Mouse (Mus musculus) heart, postnatal 36 days (tissue): Measurements from ENCODE around the gene Tpm3. TPM values are rescaled to one million over a fixed set of nuclear protein-coding genes. Genes with fewer than 3 reads are reported as not detected.

Experiments
- DNase-seq, 2 experiments: peaks; one replicate each; pipeline ENCODE4 v3.0.0; 2021 to 2022
- intact Hi-C: fragments of 180-260 bp; cut with DNase I; formaldehyde crosslinking; loops from one replicate; pipeline ENCODE4 v1.15.1; 2025
- microRNA-seq, 2 experiments: library from miRNA; unstranded; fragments of <30 nt; microRNA quantifications; one replicate each; pipeline ENCODE4 v1.2.0; 2021; ENCODE audit warnings: borderline number of aligned reads in 2 of 2
- total RNA-seq, 2 experiments: library from RNA; stranded (reverse); gene quantifications; 2 replicates each; pipeline ENCODE4 v1.2.3; 2021

Gene Tpm3
- total RNA-seq, 2 experiments from 2014 or later: 50.9 to 56.1 TPM

DNA sequence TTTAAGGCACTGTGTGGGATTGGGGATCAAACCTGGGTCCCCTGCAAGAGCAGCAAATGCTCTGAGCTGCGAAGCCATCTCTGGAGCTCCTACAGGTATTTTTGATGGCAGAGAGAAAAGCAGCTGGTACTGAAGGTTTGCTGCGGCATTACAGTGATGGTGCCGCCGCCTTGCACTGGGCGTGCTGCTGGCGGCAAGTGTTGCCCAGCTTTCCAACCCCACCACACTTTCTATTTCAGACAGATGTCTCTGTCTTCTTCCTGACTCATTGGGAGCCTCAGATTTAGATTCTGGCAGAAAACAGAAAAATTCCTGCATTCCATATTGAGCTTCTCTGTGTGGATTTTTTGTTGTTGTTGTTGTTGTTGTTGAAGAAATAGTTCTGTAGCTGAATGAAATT is 55.4 kb downstream of the Tpm3 start:
- intact Hi-C loops: no loop called here
- DNase-seq: no peak

- DNase-seq: no peak
- intact Hi-C loops: no loop called here
These were observed 60.3 kb downstream of the Tpm3 start for GRCm38 (mm10) chr3:90132745-90133144.

DNA sequence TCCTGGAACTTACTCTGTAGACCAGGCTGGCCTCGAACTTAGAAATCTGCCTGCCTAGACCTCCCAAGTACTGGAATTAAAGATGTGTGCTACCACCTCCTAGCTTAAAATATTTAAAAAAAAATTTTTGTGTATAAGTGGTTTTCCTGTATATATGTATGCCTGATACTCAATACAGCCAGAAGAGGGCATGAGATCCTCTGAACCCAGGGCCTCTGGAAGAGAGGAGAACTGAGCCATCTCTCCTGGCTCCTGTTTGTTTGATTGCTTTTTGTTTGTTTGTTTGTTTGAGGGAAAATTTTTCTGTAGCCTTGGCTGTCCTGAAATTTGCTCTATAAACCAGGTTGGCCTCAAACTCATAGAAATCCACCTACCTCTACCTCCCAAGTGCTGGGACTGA is 60.9 kb downstream of the Tpm3 start:
- intact Hi-C loops: no loop called here
- no peak for DNase-seq

GRCm38 (mm10) chr3:90134483-90134882 is 62.0 kb downstream of the Tpm3 start:
- intact Hi-C loops: no loop called here
- DNase-seq: no peak

- DNase-seq: no peak
These were observed 62.5 kb downstream of the Tpm3 start for GRCm38 (mm10) chr3:90134993-90135392.

DNA sequence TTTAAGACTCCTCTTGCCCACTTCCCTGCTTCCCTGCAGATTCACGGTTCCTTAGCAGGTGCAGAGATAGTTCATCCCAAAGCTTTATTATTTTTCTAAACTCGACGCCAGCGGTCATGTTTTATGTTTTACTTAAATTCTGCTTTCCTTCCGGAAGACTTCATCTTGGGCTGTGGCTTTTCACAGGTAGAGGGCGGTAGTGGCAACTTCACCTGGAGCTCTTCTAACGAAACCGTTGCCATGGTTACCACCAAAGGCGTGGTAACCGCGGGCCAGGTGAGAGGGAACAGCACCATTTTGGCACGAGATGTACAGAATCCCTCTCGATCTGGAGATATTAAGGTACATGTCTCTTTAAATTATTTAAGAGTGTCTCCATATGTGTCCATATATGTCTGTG is 64.2 kb downstream of the Tpm3 start:
- intact Hi-C loops: no loop called here
- DNase-seq: no peak

More at GRCm38 (mm10) chr3:90134993-90135392, 62.5 kb downstream of the Tpm3 start:
- intact Hi-C loops: no loop called here

- no peak for DNase-seq
- intact Hi-C loops: no loop called here
These were observed 65.2 kb downstream of the Tpm3 start for GRCm38 (mm10) chr3:90137606-90138005.

DNA sequence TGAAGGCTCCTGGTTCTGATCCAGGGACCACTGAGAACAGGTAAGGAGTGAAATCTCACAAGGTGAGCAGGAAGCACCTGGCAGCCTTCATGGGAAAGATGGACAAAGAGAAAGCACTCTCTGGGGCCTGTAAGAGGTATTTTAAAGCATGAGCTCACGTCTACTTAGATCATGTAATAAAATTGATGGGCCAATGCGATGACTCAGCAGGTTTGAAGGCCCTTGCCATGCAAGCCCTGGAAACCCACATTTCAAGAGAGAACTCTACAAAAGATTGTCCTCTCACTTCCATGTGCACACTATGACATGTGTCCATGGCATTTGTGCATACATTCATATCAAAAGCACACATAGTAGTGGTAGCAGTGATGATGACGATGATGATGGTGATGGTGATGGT is 67.5 kb downstream of the Tpm3 start:
- DNase-seq: no peak
- intact Hi-C loops: no loop called here

GRCm38 (mm10) chr3:90145461-90145860 is 73.0 kb downstream of the Tpm3 start:
- intact Hi-C loops: no loop called here
- DNase-seq: no peak

DNA sequence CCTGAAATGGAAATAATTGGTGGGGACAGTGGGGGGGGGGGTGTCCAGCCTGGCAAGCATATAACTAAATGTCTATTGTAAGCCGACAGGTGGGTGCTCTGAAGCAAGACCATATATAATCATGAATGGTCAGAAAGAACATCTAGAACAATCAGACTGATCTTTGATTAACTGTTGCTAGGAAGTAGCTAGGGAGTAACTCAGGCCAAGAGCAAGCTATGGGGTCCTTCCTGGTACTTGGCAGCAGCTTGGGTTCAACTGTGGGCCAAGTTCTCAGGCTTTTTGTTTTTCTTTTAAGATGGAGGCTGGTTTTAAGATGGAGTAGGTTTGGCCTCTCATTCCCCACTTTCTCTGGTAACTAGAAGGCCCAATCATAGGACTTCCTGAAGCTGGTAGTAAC is 74.2 kb downstream of the Tpm3 start:
- intact Hi-C loops: no loop called here
- DNase-seq: no peak

Small RNA genes within 50 kb of the gene (microRNA-seq; reads per million reads assigned to microRNA genes)
- 18.8 to 24.9 reads per million in 2 experiments for gene Mir190b

Other genes starting within 250 kb of the Tpm3 start
- gene She, start 241.3 kb upstream of the Tpm3 start, total RNA-seq: 10 to 100 TPM; 13.2 to 15.0 TPM
- 1 to 10 TPM; 4.3 to 7.5 TPM for gene Il6ra, start 159.5 kb upstream of the Tpm3 start, total RNA-seq
- 10 to 100 TPM; 21.8 to 24.1 TPM for gene Atp8b2, start 109.1 kb upstream of the Tpm3 start, total RNA-seq
- 10 to 100 TPM; 42.3 to 53.4 TPM for gene Hax1, start 73.9 kb upstream of the Tpm3 start, total RNA-seq
- gene 4933434E20Rik, start 21.0 kb upstream of the Tpm3 start, total RNA-seq: 10 to 100 TPM; 84.0 to 87.6 TPM
- 100 to 1,000 TPM; 101 to 121 TPM for gene Ubap2l, start 20.0 kb upstream of the Tpm3 start, total RNA-seq
- gene Nup210l, start 31.5 kb downstream of the Tpm3 start, total RNA-seq: under 1 TPM; 0.11 TPM
- 1,000 to 10,000 TPM; 1,069 to 1,145 TPM for gene Rps27, start 141.0 kb downstream of the Tpm3 start, total RNA-seq
- 1 to 10 TPM; 6.8 to 7.5 TPM for gene Rab13, start 141.0 kb downstream of the Tpm3 start, total RNA-seq
- 10 to 100 TPM; 43.8 to 48.9 TPM for gene Jtb, start 158.9 kb downstream of the Tpm3 start, total RNA-seq
- gene Creb3l4, start 170.9 kb downstream of the Tpm3 start, total RNA-seq: not detected
- gene Slc39a1, start 175.5 kb downstream of the Tpm3 start, total RNA-seq: 10 to 100 TPM; 82.5 to 90.4 TPM
- gene Crtc2, start 181.5 kb downstream of the Tpm3 start, total RNA-seq: 10 to 100 TPM; 18.2 to 20.8 TPM
- 10 to 100 TPM; 34.0 to 34.5 TPM for gene Dennd4b, start 192.5 kb downstream of the Tpm3 start, total RNA-seq
- gene Gatad2b, start 220.5 kb downstream of the Tpm3 start, total RNA-seq: 10 to 100 TPM; 50.1 to 50.7 TPM